Mouse (Mus musculus) gastrocnemius, postnatal 36 days (tissue): ENCODE measurements around the gene Plekha7. TPM values are rescaled to one million over a fixed set of nuclear protein-coding genes. Genes with fewer than 3 reads are reported as not detected.

Source experiments
- DNase-seq, 2 experiments: peaks; one replicate each; pipeline ENCODE4 v3.0.0; 2022
- intact Hi-C: fragments of 180-260 bp; cut with DNase I; formaldehyde crosslinking; loops from one replicate; pipeline ENCODE4 v1.15.1; 2025
- total RNA-seq, 2 experiments: library from RNA; stranded (reverse); gene quantifications; 2 replicates each; pipeline ENCODE4 v1.2.3; 2021

Gene Plekha7
- total RNA-seq, 2 experiments from 2014 or later = 0.69 to 1.6 TPM

DNA sequence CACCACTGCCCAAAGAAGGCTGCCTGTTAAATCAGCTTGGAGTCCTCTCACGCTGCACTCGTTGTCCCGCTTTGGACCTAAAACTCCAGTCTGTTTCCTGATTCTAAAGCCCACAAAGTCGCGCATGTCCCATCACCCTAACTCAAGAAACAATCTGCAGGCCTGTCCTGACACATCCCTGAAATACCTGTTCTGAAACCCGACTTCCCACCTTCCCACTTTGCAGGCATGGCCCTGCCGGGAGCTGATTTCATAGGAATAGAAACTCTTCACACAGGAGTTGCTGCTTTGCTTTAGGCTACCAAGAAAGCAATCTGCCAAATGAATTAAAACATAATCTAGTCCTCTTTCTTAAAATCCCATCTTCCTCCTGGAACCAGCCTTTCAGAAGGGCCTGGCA, 115.2 kb downstream of the Plekha7 start:
- DNase-seq = no peak
- intact Hi-C loops = no loop called here

DNA sequence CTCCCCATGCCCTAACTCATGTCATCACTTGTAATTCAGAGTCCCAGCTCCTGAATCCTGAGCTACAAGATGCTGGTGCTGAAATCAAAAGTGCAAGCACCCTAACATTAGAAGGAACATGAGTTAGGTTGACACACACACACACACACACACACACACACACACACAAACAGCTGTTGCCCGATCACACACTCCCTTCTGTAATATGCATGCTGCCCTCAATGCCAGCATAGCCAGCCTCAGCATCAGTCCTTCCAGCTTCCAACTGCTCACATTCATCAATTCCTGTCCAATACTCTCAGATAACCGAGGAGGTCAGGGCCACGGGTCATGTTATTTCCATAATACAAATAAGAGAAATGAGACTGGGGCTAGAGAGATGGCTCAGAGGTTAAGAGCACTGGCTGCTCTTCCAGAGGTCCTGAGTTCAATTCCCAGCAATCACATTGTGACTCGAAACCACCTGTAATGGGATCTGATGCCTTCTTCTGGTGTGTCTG, 116.0 kb downstream of the Plekha7 start:
- intact Hi-C loops = no loop called here
- DNase-seq = no peak

GRCm38 (mm10) chr7:116191138-116191537, 117.0 kb downstream of the Plekha7 start:
- intact Hi-C loops = no loop called here
- no peak for DNase-seq

DNA sequence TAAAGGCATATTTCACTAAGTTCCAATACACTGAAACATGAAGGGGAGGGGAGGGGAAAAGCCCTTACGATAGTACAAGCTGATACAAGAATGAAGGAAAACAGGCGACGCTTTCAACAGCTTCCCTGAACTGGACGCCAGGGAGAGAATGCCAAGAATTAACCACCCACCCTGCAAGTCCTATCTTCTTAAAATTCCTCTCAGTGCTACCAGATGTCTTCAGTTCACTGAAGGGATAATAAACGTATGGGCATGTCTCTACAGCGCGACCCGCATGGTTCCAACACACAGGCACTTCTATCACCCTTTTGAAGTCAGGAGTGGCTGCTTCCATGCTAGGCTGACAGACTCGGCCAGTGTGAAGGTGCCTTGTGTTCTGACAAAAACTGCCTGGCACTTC, 118.5 kb downstream of the Plekha7 start:
- intact Hi-C loops = no loop called here
- no peak for DNase-seq

DNA sequence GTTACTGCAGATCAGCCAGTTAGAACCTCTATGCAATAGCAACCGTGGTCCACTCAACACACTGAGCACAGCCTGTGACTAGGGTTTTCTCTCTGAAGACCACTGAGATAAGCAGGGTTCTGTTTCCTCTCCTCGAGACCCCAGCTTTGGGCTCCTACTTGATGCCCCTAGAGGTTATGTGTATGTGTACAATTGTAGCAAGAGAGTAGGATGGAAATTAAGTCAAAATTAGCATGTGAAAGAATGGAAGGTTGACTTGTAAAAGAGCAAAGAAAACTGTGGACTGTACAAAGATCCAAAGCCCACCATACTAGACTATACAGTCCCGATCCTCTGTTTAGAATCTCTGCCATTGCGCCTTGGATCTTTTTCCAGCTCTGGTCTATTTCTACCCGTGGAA, 119.8 kb downstream of the Plekha7 start:
- intact Hi-C loops = no loop called here
- DNase-seq = no peak

GRCm38 (mm10) chr7:116187521-116187920, 120.7 kb downstream of the Plekha7 start:
- intact Hi-C loops = no loop called here
- DNase-seq = no peak

DNA sequence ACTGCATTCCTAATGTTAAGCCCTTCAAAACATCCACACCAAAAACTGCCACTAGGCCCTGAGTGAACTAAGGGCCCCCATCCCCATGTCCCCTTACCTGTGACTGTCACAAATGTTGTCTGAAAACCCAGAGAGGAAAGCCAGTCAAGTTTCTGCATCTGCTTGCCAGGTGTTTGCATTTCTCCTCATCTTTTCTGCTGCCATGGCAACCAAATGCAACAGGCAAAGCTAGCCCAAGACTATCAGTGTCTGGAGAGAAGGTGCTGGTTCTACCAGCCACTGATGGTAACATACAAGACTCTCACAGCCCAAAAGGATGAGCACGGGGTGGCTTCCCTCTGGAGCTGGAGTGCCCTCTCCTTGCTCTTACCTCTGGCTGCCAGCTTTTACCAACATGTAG, 121.3 kb downstream of the Plekha7 start:
- intact Hi-C loops = no loop called here

GRCm38 (mm10) chr7:116186156-116186555, 122.0 kb downstream of the Plekha7 start:
- no peak for DNase-seq
- intact Hi-C loops = no loop called here

More for the DNA sequence above, 121.3 kb downstream of the Plekha7 start:
- DNase-seq = no peak

DNA sequence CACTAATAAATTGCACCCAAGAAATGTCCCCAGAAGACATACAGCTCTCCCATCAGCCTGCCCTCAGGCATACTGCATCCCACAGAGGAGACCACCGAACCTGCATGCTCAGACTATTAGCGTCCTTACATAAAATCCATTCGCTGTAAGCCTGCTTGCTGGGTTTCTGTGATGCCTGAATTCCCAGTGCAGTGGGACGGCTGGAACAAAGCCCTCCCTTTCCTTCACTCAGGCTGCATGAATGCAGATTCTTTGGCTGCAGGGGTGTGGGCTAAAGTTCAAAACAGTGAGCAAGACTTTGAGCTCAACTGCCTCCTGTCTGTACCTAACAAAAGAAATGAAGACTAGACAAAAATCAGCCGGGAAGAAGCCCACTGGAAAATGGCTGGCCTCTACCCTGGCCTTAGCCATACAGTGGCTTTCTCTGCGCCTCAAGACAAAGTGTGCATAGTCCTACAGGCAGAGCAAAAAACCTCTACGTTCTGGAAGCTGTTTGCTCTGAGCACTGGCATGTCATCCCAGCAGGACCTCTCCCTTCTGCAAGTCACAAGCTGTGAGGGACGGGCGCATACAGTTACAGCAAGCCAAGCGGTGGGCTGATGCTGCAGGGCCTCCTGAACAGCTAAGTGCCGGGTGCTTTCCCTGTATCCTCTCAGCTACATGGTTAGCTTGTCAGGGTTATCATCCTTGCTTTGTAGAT, 123.7 kb downstream of the Plekha7 start:
- DNase-seq = no peak
- intact Hi-C loops = no loop called here

GRCm38 (mm10) chr7:116182451-116182850, 125.7 kb downstream of the Plekha7 start:
- intact Hi-C loops = no loop called here
- DNase-seq = no peak

DNA sequence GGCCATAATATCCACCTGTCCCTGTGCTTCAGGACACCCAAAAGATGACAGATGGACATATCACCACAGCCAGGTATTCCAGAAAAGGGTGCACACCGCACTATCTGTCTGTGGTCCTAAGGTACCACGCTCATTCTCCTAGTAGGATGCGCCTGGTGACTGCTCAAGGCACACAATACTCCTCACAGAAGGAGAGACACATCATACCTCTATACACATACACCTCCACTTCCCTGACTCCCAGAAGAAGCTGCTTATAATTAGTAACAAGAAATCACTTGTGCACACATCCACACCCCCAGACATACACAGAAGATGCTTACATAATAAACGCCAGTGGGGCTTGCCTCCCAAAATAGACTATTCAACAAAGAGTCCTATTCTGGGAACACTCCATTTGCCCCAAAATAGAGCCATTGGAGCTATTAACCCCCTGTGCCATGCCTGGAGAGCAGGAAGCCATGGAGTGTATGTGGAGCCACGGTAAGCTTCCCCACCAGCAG, 126.7 kb downstream of the Plekha7 start:
- intact Hi-C loops = no loop called here

DNA sequence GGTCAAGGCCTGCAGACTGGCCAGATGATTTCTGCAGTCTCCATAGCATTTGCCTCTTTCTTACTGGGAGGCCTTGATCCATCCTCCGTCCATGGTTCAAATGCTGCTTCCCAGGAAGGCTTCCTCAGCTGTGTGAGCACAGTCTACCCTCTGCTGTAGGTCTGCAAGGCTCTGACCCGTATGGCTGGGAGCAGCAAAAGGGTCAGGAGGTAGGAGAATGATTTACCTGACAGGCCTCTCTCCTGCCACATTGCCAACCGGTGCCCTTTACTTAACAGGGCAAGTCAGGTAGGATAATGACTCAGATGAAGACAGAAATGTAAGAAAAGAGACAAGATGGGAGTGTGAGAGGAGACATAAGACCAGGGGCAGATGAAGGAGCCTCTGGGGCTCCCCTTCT, 129.3 kb downstream of the Plekha7 start:
- intact Hi-C loops = no loop called here
- DNase-seq = no peak

More for the DNA sequence above, 126.7 kb downstream of the Plekha7 start:
- DNase-seq = no peak

DNA sequence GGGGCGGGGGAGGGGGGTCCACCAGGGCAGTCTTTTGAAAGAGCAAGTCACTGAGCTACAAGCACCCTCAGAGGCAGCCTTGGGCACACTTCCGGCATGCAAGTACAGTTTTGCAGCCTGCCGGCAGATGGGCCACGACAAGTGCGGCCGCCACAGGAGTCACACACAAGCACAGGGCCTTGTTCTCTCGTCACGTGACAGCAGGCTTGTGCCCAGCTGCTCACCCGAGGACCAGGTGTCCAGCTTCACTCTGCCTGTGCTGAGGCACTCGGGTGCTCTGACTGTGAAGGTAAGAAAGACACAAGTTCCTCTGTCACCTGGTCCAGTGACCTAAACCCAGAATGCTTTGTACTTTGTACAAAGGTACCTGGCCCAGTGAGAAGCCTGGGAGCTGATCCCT, 135.4 kb downstream of the Plekha7 start:
- intact Hi-C loops = no loop called here
- no peak for DNase-seq

GRCm38 (mm10) chr7:116169426-116169825, 138.8 kb downstream of the Plekha7 start:
- intact Hi-C loops = no loop called here
- DNase-seq = no peak

GRCm38 (mm10) chr7:116168224-116168623, 140.0 kb downstream of the Plekha7 start:
- intact Hi-C loops = no loop called here
- DNase-seq = no peak

DNA sequence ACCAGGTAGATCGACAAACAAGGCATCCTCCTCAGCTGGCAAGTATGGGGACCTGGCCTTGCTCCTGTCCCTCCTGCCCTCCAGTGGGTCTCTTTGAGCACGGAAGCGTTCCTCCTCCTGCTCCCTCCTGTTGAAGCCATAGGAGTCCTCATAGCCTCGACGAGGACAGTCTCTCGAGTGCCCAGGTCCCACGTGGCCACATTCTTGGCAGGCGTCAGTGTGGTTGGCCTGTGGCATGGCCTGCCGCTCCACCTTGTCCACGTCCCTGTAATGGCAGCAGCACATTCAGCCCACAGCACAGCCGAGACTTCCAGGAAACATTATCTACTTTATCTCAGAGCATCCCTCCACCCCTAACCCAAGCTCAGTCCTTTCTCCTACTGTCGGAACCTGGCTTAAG, 143.9 kb downstream of the Plekha7 start:
- no peak for DNase-seq
- intact Hi-C loops = loop anchor here (5.0 kb wide), 1 partner anchor 158 kb away; no protein-coding TSS in a partner anchor

DNA sequence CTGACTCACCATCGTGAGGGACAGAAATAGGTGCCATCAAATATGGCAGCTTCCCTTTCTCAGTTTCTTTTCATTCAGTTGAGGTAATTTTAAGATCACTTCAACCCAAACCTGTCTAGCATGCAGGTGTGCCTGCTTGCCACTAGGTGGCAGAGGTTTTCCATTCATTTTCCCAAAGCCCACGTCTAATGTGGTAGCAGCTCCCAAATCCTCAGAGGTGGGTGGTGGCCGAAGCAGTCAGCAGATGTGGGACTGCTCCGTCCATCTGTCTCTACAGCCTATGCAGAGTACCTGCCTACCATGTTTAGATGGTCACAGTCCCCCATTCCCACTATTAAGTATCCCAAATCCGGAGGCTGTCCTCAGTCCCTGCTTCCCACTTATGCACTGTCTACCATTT, 146.6 kb downstream of the Plekha7 start:
- DNase-seq = no peak
- intact Hi-C loops = loop anchor here (5.0 kb wide), 1 partner anchor 161 kb away; no protein-coding TSS in a partner anchor

- intact Hi-C loops = loop anchor here (5.0 kb wide), 1 partner anchor 90 kb away; no protein-coding TSS in a partner anchor
- no peak for DNase-seq
Observed at GRCm38 (mm10) chr7:116156894-116157143, 151.4 kb downstream of the Plekha7 start.

- no peak for DNase-seq
- intact Hi-C loops = loop anchor here (5.0 kb wide), 1 partner anchor 91 kb away; no protein-coding TSS in a partner anchor
Observed at GRCm38 (mm10) chr7:116156072-116156893, 151.9 kb downstream of the Plekha7 start.

DNA sequence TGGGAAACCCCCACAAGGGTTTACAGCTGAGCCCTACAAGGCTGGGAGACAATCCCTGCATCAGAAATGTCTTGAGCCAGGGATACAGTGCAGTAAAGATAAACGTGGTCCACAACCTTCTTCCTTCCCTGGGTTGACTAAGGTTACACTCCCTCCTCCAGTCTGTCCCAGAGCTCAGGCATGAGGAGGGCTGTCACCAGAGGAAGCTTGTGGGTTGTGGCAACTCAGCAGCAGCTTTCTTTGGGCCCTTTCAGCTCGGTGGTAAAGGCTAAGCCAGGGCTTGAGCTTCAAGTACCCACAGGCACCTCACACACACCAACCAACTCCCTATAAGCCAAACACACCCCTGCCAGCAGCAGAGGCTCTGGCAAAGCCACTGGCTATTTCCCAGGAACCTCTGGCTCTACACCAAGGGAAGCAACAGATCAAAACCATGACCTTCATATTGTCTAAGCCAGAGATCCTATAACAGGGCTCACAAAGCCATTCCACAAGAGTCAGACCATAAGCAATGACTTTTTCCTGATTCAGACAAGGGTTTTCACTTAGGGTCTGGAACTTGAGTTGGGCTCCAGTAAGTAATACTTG, 154.3 kb downstream of the Plekha7 start:
- intact Hi-C loops = no loop called here

DNA sequence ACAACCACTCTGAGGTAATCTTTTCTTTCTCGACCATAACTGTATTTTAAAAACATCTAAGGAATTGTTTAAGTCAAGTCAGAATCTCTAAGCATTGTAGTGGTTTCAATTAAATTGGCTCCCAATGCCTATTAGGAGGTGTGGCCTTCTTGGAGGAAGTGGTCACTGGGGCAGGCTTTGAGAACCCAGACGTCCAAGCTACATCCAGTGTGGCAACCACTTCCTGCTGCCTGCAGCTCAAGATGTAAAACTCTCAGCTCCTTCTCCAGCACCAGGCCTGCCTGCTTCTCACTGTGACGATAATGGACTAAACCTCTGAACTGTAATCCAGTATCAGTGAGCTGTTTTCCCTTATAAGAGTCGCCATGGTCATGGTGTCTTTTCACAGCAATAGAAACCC, 158.6 kb downstream of the Plekha7 start:
- no peak for DNase-seq
- intact Hi-C loops = no loop called here

More for the DNA sequence above, 154.3 kb downstream of the Plekha7 start:
- DNase-seq = no peak
